Mouse (Mus musculus): ENCODE results near the gene Wnt7a. TPM values are rescaled to one million over a fixed set of nuclear protein-coding genes. Genes with fewer than 3 reads are reported as not detected.

Gene Wnt7a
- total RNA-seq, 2 experiments from 2014 or later: not detected

- no peak for DNase-seq
Observed at GRCm38 (mm10) chr6:91339612-91340246, 71.4 kb downstream of the Wnt7a start.

GRCm38 (mm10) chr6:91335470-91335869, 75.7 kb downstream of the Wnt7a start:
- no peak for DNase-seq

GRCm38 (mm10) chr6:91331886-91332285, 79.3 kb downstream of the Wnt7a start:
- no peak for DNase-seq

GRCm38 (mm10) chr6:91325556-91325955, 85.6 kb downstream of the Wnt7a start:
- DNase-seq: no peak

- DNase-seq: no peak
Observed at GRCm38 (mm10) chr6:91324752-91325151, 86.4 kb downstream of the Wnt7a start.

GRCm38 (mm10) chr6:91322001-91322772, 89.0 kb downstream of the Wnt7a start:
- DNase-seq: no peak

Other genes starting within 250 kb of the Wnt7a start
- gene Fbln2, start 198.9 kb downstream of the Wnt7a start, total RNA-seq (2021): 10 to 100 TPM; 59.6 to 62.1 TPM
- 10 to 100 TPM; 15.7 to 16.4 TPM for gene Chchd4, start 62.2 kb upstream of the Wnt7a start, total RNA-seq (2021)
- gene Tmem43, start 62.3 kb upstream of the Wnt7a start, total RNA-seq (2021): 10 to 100 TPM; 25.6 to 35.3 TPM
- 10 to 100 TPM; 12.1 to 14.4 TPM for gene Xpc, start 104.5 kb upstream of the Wnt7a start, total RNA-seq (2021)
- 10 to 100 TPM; 46.1 to 54.1 TPM for gene Lsm3, start 104.6 kb upstream of the Wnt7a start, total RNA-seq (2021)